Mouse (Mus musculus) megakaryocyte, embryonic 14.5 days (primary cell): ENCODE measurements around the gene Rasd1.

ENCODE experiments used
- FLI1 ChIP-seq: IDR thresholded peaks from 2 replicates; pipeline ENCODE4 v1.6.1; 2012; ENCODE audit warnings: low read length, inconsistent platforms, mixed read lengths
- GATA1 ChIP-seq: IDR thresholded peaks from 3 replicates; pipeline ENCODE4 v1.6.1; 2012; ENCODE audit warnings: mixed read lengths, low read length, inconsistent platforms, borderline replicate concordance

DNA sequence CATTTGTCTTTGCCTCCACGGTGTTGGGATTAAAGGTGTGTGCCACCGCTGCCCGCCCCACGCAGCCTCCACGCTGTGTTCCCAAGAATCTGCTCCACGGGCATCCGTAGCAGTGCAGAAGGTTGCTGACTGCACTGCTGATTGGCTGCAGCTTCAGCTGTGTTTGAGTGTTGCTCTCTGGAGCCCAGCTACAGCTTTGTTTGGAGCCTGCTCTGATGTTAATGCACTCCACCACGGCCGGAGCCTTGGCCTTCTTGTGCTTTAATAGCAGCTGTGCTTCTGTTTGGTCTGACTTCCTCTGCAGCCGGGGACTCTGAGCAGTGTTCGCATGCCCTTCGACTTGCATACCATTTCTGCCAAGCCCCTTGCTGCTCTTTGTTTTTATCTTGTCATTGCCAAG is 30.8 kb downstream of the Rasd1 start:
- TF ChIP-seq GATA1 = no peak
- no peak for TF ChIP-seq FLI1
